18 mouse cellular contexts compared by ENCODE assay signal in the genomic region with DNA sequence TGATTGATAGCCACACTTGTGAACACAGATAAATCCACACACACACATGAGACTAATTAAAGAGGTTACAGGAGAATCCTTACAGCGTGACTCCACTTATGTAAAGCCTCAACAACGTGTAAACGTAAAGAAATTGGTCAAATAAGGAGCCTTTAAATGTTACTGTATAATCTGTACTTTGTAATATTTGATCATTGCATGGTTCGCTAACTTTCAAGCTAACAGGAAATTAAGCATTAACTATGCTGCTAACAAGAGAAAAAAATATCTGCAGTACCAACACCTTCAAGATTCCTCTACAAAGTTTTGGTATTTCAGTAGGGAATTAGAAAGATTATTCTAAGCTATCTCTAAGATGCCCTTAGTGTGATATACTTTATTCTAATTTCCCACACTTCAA. TPM values are rescaled to one million over a fixed set of nuclear protein-coding genes. Genes with fewer than 3 reads are reported as not detected.
A peak's percentile ranks its signal among the peaks of the same experiment; 100 is the strongest.
DNase-seq lines count a peak whose midpoint lies in the region; ATAC-seq and TF ChIP-seq lines count a peak whose summit lies in the region.
"Had no signal": no experiment of that assay in that cellular context is flagged by ENCODE, and none has a peak within 500 bp of the region (broad histone marks: within the 10 kb centered on the region; RNA-seq: fewer than 3 reads in every experiment).

Gene Cldn10, plus strand, starts transcription at position 288 of the 400 bp plus-strand sequence.

- DNase-seq in kidney, postnatal 14 days, result no peak
- no peak for DNase-seq in lung, embryonic 14.5 days
- DNase-seq in lung, postnatal 14 days, result no peak
- DNase-seq in layer of hippocampus, postnatal 10 days (ENCODE audit: low spot score in 2 of 2), result no peak
- DNase-seq in left cerebral cortex, postnatal 36 days (ENCODE audit: low spot score in 2 of 2), result no peak
- DNase-seq: cerebellum, adult 9-10 months; gastrocnemius, postnatal 25 days; right cerebral cortex, postnatal 4 days; thymus, postnatal 36 days had no signal

- no peaks in the 10 kb centered on the region for H3K9me3 ChIP-seq in kidney, embryonic 16.5 days (ENCODE audit: low read length)
- H3K9me3 ChIP-seq in lung, embryonic 14.5 days (ENCODE audit: low read depth, low read length), result no peaks in the 10 kb centered on the region
- H3K9me3 ChIP-seq: forebrain, embryonic 15.5 days; heart, embryonic 15.5 days; hindbrain, embryonic 13.5 days; limb, embryonic 10.5 days; midbrain, embryonic 13.5 days had no signal

- no peak within 1 kb of the TSS; the same call in 1 of the 2 replicates for H3K9ac ChIP-seq in kidney, embryonic 16.5 days (replicated peaks; ENCODE audit: low read length)
- no peak within 1 kb of the TSS for H3K9ac ChIP-seq in lung, embryonic 14.5 days
- H3K9ac ChIP-seq: forebrain, embryonic 15.5 days; heart, embryonic 15.5 days; hindbrain, embryonic 13.5 days; midbrain, embryonic 13.5 days had no signal

- no peak for ATAC-seq in kidney, embryonic 16.5 days (ENCODE audit: low FRiP score, low TSS enrichment)
- ATAC-seq in lung, embryonic 14.5 days (ENCODE audit: insufficient read depth), result no peak
- no peak for ATAC-seq in activated CD4-positive, CD25-positive, alpha-beta regulatory T cell, adult 4 months
- ATAC-seq: forebrain, embryonic 15.5 days; midbrain, embryonic 13.5 days; Patski had no signal

- H3K27ac ChIP-seq in kidney, embryonic 16.5 days (ENCODE audit: low read length), result peak within 1 kb of the TSS; percentile 67
- no peak within 1 kb of the TSS for H3K27ac ChIP-seq in lung, embryonic 14.5 days (ENCODE audit: low read depth)
- H3K27ac ChIP-seq: forebrain, embryonic 15.5 days; heart, embryonic 15.5 days; hindbrain, embryonic 13.5 days; limb, embryonic 10.5 days; midbrain, embryonic 13.5 days had no signal

- H3K27me3 ChIP-seq in kidney, embryonic 16.5 days (ENCODE audit: insufficient read depth, low read length), result no peaks in the 10 kb centered on the region
- H3K27me3 ChIP-seq in lung, embryonic 14.5 days (ENCODE audit: insufficient read depth, low read length), result no peaks in the 10 kb centered on the region
- H3K27me3 ChIP-seq: CH12.LX; forebrain, embryonic 15.5 days; heart, embryonic 15.5 days; hindbrain, embryonic 13.5 days; midbrain, embryonic 13.5 days had no signal

- intact Hi-C loops in left cerebral cortex, postnatal 36 days (cut with DNase I), result no loop called here

- 49% methylated on average over 4 of the region's 4 CpGs for WGBS in kidney, embryonic 16.5 days
- 60% methylated on average over 4 of the region's 4 CpGs for WGBS in lung, embryonic 14.5 days

- no peak within 1 kb of the TSS; the same call in 1 of the 2 replicates for H3K4me3 ChIP-seq in kidney, embryonic 16.5 days (ENCODE audit: low read length)
- no peak within 1 kb of the TSS for H3K4me3 ChIP-seq in lung, embryonic 14.5 days (ENCODE audit: low read depth, low read length)
- H3K4me3 ChIP-seq: forebrain, embryonic 15.5 days; heart, embryonic 15.5 days; hindbrain, embryonic 13.5 days; limb, embryonic 10.5 days; midbrain, embryonic 13.5 days had no signal

- no peaks in the 10 kb centered on the region for H3K36me3 ChIP-seq in kidney, embryonic 16.5 days (ENCODE audit: insufficient read depth, low read length)
- no peaks in the 10 kb centered on the region for H3K36me3 ChIP-seq in lung, embryonic 14.5 days (ENCODE audit: insufficient read depth)
- H3K36me3 ChIP-seq: forebrain, embryonic 15.5 days; heart, embryonic 15.5 days; hindbrain, embryonic 13.5 days; limb, embryonic 10.5 days; midbrain, embryonic 13.5 days had no signal

- TF ChIP-seq CTCF in lung, embryonic 14.5 days (IDR thresholded peaks at IDR 0.05; ENCODE audit: low read depth), result no peak

- H3K4me1 ChIP-seq in kidney, embryonic 16.5 days (ENCODE audit: insufficient read depth, low read length), result no peaks in the 10 kb centered on the region; the same call in 1 of the 2 replicates
- H3K4me1 ChIP-seq in lung, embryonic 14.5 days (ENCODE audit: insufficient read depth), result no peaks in the 10 kb centered on the region
- H3K4me1 ChIP-seq: forebrain, embryonic 15.5 days; heart, embryonic 15.5 days had no signal

- peak within 1 kb of the TSS; percentile 19; the same call in 1 of the 2 replicates for H3K4me2 ChIP-seq in kidney, embryonic 16.5 days (replicated peaks; ENCODE audit: low read depth, low read length)
- no peak within 1 kb of the TSS for H3K4me2 ChIP-seq in lung, embryonic 14.5 days
- H3K4me2 ChIP-seq: forebrain, embryonic 15.5 days; heart, embryonic 15.5 days; hindbrain, embryonic 13.5 days; midbrain, embryonic 13.5 days had no signal

RNA-seq across cellular contexts. Expression of gene Cldn10, which starts in this region (rescaled TPM):
- 41.3 and 49.3 TPM in 2 replicates for polyA plus RNA-seq in kidney, embryonic 16.5 days (2015; fragmentation: Nextera tagmentation; extraction: Ambion mirVana)
- 46.3 and 51.2 TPM in 2 replicates for polyA plus RNA-seq in lung, embryonic 14.5 days (2014; fragmentation: Nextera tagmentation; extraction: Ambion mirVana)
- 10 to 100 TPM; 16.6 to 19.4 TPM for total RNA-seq in layer of hippocampus, postnatal 10 days (2021)
- 10 to 100 TPM; 24.6 to 28.3 TPM for total RNA-seq in left cerebral cortex, postnatal 36 days (2021)
- 1 to 10 TPM; 1.4 to 2.7 TPM for polyA plus RNA-seq in activated CD4-positive, CD25-positive, alpha-beta regulatory T cell, adult 4 months (2017; shearing (Covaris generic))
- total RNA-seq: CH12.LX; gastrocnemius, postnatal 25 days had no signal
- polyA plus RNA-seq: Patski had no signal

Comparison
In these comparisons a context has a peak if more than half of its experiments do, and no peak if none do; other contexts are left out.
1. RNA of gene Cldn10 (polyA plus RNA-seq): 41.3 to 49.3 TPM in kidney, embryonic 16.5 days and 46.3 to 51.2 TPM in lung, embryonic 14.5 days; 1.4 to 2.7 TPM in activated CD4-positive, CD25-positive, alpha-beta regulatory T cell, adult 4 months; every median in the first group is over 10 times any median in the second.